Mouse (Mus musculus) cortical plate, adult 2 months (tissue): ENCODE measurements around the gene Rabep1.

ENCODE experiments used
- CTCF ChIP-seq: fragments of 200-500 bp; IDR thresholded peaks from 2 replicates; pipeline ENCODE4 v1.5.1; 2011; ENCODE audit warnings: mild to moderate bottlenecking, control low read depth, low read length; ENCODE audit not compliant: insufficient read depth; ENCODE audit errors: extremely low read depth
- POLR2A ChIP-seq: fragments of 200-500 bp; IDR thresholded peaks from 2 replicates; pipeline ENCODE4 v1.6.1; 2011; ENCODE audit warnings: mild to moderate bottlenecking, low read length, control low read depth; ENCODE audit not compliant: insufficient read depth; ENCODE audit errors: extremely low read depth

GRCm38 (mm10) chr11:70803711-70804200, 40.8 kb upstream of the Rabep1 start:
- TF ChIP-seq POLR2A (no peak), CTCF (no peak)
